Mouse (Mus musculus) limb, embryonic 12.5 days (tissue): ENCODE results near the gene Serpinb1c. TPM values are rescaled to one million over a fixed set of nuclear protein-coding genes. Genes with fewer than 3 reads are reported as not detected.
"Not testable (repeated sequence)": the region's sequence is repeated elsewhere in the genome, so short reads cannot be mapped to it uniquely, and the experiment has no call there.

Source experiments
- ATAC-seq: fragments of 200-750 bp; cut with Nextera tagmentation; 2 replicates; pipeline ENCODE4 v1.8.0; 2017; ENCODE audit warnings: low read depth, moderate TSS enrichment; ENCODE audit not compliant: insufficient number of reproducible peaks, insufficient read depth, low FRiP score, low TSS enrichment
- H3K27ac ChIP-seq: fragments of 300-500 bp; sonication (generic); 2 replicates; pipeline ENCODE4 v1.5.1; 2016; ENCODE audit warnings: mild to moderate bottlenecking, moderate library complexity
- H3K27me3 ChIP-seq: fragments of 300-500 bp; sonication (generic); 2 replicates; pipeline ENCODE4 v1.6.1; 2016; ENCODE audit warnings: mild to moderate bottlenecking, moderate library complexity
- H3K36me3 ChIP-seq: fragments of 300-500 bp; sonication (generic); 2 replicates; pipeline ENCODE4 v1.6.1; 2016; ENCODE audit warnings: mild to moderate bottlenecking, moderate library complexity
- H3K4me1 ChIP-seq: fragments of 300-500 bp; sonication (generic); replicated peaks from 2 replicates; pipeline ENCODE4 v1.6.1; 2016
- H3K4me2 ChIP-seq: fragments of 300-500 bp; sonication (generic); 2 replicates; pipeline ENCODE4 v1.6.1; 2016; ENCODE audit warnings: mild to moderate bottlenecking, moderate library complexity
- H3K4me3 ChIP-seq: fragments of 300-500 bp; sonication (generic); replicated peaks from 2 replicates; pipeline ENCODE4 v1.5.1; 2016; ENCODE audit warnings: mild to moderate bottlenecking
- H3K9ac ChIP-seq: fragments of 300-500 bp; sonication (generic); replicated peaks from 2 replicates; pipeline ENCODE4 v1.6.1; 2016; ENCODE audit warnings: mild to moderate bottlenecking, moderate library complexity
- H3K9me3 ChIP-seq: fragments of 300-500 bp; sonication (generic); 2 replicates; pipeline ENCODE4 v1.6.1; 2016; ENCODE audit warnings: mild to moderate bottlenecking, moderate library complexity
- WGBS: fragments of 180-500 bp; shearing (Covaris S2); methylation state at CpG from one replicate; pipeline ENCODE4 v1.1.7; 2016; 5-methylcytosine and 5-hydroxymethylcytosine counted together
- polyA plus RNA-seq: library from polyadenylated mRNA; unstranded; fragments of >200 nt; fragmentation: Nextera tagmentation; extraction: Ambion mirVana; gene quantifications from 2 replicates; pipeline ENCODE4 v1.2.1, GENCODE M21; 2016

The Serpinb1c gene
- polyA plus RNA-seq, 1 experiment from 2014 or later = not detected

- H3K4me1 ChIP-seq = no peaks in the 10 kb centered on the region
- H3K9ac ChIP-seq = no peak overlapping the region
- H3K27ac ChIP-seq = no peak overlapping the region
- no peaks in the 10 kb centered on the region for H3K27me3 ChIP-seq
- ATAC-seq = peak; percentile 90
- no peak overlapping the region for H3K4me3 ChIP-seq
- H3K9me3 ChIP-seq = no peaks in the 10 kb centered on the region
- no peaks in the 10 kb centered on the region for H3K36me3 ChIP-seq
- WGBS = 33% methylated on average over 8 of the region's 8 CpGs
- H3K4me2 ChIP-seq = no peak overlapping the region
These were observed 5.3 kb upstream of the Serpinb1c start for GRCm38 (mm10) chr13:32903211-32903873.

- Histone ChIP-seq H3K27ac (no peak overlapping the region), H3K4me3 (no peak overlapping the region), H3K9ac (no peak overlapping the region), H3K4me2 (no peak overlapping the region), H3K36me3 (no peaks in the 10 kb centered on the region), H3K27me3 (no peaks in the 10 kb centered on the region), H3K4me1 (no peaks in the 10 kb centered on the region), H3K9me3 (no peaks in the 10 kb centered on the region)
- peak; percentile 53; the same call in 1 of the 2 replicates for ATAC-seq
- 21% methylated on average over 4 of the region's 4 CpGs for WGBS
These were observed 4.5 kb upstream of the Serpinb1c start for GRCm38 (mm10) chr13:32902481-32903015.

DNA sequence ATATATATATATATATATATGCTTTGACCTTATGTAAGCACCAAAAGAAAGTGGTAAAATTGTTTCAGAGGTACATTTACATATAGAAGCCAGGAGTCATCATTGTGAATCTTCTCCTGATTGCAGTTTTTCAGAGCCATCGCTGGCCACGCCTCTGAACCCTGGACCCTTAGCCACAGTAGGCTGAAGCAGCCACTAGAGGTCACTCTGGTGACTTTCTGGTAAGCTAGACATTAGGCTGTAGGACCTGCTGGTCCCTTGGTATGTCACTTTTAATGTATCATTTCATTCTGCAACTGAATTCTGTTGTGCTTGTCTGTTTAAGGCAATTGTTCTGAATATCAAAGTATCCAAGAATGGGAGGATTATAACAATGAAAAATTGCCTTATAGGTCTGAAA lies 2.6 kb upstream of the Serpinb1c start:
- H3K9me3 ChIP-seq = no peaks in the 10 kb centered on the region
- H3K4me2 ChIP-seq = no peak overlapping the region
- no peak for ATAC-seq
- H3K4me1 ChIP-seq = no peaks in the 10 kb centered on the region
- H3K27me3 ChIP-seq = no peaks in the 10 kb centered on the region
- 21% methylated on average over 2 of the region's 2 CpGs for WGBS
- H3K36me3 ChIP-seq = no peaks in the 10 kb centered on the region
- H3K9ac ChIP-seq = no peak overlapping the region
- no peak overlapping the region for H3K4me3 ChIP-seq
- no peak overlapping the region for H3K27ac ChIP-seq

DNA sequence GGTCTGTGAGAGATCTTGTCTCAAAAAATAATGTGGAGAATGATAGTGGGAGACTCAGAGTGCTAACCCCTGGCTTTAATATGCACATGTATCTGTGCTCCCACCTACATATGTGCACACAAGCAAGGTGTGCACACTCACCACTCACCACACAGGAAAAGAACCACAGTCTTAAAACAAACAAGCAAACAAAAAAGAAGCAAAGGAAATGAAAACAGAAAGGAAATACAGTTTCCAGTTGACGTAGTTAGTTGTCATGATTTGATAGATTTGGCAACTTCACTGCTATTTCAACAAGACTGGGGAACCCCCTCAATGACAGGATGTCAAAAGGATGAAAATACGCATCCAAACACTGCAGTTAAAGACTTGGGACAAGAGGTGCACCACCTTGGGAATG lies 1.1 kb upstream of the Serpinb1c start:
- H3K9me3 ChIP-seq, H3K36me3 ChIP-seq, ATAC-seq, H3K4me3 ChIP-seq, H3K4me2 ChIP-seq, H3K9ac ChIP-seq, H3K27ac ChIP-seq, H3K4me1 ChIP-seq, H3K27me3 ChIP-seq: not testable (repeated sequence)
- WGBS = 87% methylated on average over 2 of the region's 2 CpGs

DNA sequence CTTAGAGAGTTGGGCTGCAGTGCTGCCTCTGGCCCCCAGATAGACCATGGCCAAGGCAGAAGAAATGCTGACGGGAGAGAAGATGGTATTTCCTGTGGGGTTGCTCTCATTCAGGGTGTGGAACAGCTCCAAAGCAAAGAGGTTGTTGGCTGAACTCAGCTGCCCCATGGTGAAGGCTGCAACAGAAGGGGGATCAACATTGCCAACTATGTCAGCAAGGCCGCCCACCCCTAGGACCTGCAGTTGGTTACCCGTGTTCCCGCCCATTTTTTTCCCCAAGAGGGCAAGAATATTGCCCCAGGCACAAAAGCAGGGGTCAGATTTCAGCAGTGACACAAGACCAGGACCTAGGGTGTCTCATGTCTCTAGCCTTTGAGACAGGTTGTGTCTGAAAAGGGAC lies 1.1 kb downstream of the Serpinb1c start:
- no peak overlapping the region for H3K4me3 ChIP-seq
- H3K9me3 ChIP-seq = no peaks in the 10 kb centered on the region
- H3K4me1 ChIP-seq = no peaks in the 10 kb centered on the region
- ATAC-seq = no peak
- H3K27me3 ChIP-seq = no peaks in the 10 kb centered on the region
- no peak overlapping the region for H3K9ac ChIP-seq
- no peaks in the 10 kb centered on the region for H3K36me3 ChIP-seq
- no peak overlapping the region for H3K4me2 ChIP-seq
- WGBS = 75% methylated on average over 4 of the region's 4 CpGs
- H3K27ac ChIP-seq = no peak overlapping the region

- Histone ChIP-seq H3K4me1 (no peaks in the 10 kb centered on the region), H3K36me3 (no peaks in the 10 kb centered on the region), H3K27ac (no peak overlapping the region), H3K9me3 (no peaks in the 10 kb centered on the region), H3K9ac (no peak overlapping the region), H3K27me3 (no peaks in the 10 kb centered on the region), H3K4me3 (no peak overlapping the region), H3K4me2 (no peak overlapping the region)
- no peak for ATAC-seq
These were observed 13.3 kb downstream of the Serpinb1c start for GRCm38 (mm10) chr13:32884755-32885154.

GRCm38 (mm10) chr13:32873862-32874261 lies 24.1 kb downstream of the Serpinb1c start:
- 73% methylated on average over 1 of the region's 1 CpGs for WGBS
- Histone ChIP-seq H3K36me3 (no peaks in the 10 kb centered on the region), H3K27ac (no peak overlapping the region), H3K4me1 (no peaks in the 10 kb centered on the region), H3K9me3 (no peaks in the 10 kb centered on the region), H3K9ac (no peak overlapping the region), H3K4me2 (no peak overlapping the region), H3K27me3 (no peaks in the 10 kb centered on the region), H3K4me3 (no peak overlapping the region)
- ATAC-seq = no peak

GRCm38 (mm10) chr13:32868843-32869242 lies 29.2 kb downstream of the Serpinb1c start:
- H3K4me2 ChIP-seq = no peak overlapping the region
- no peaks in the 10 kb centered on the region for H3K36me3 ChIP-seq
- no peak overlapping the region for H3K4me3 ChIP-seq
- H3K27ac ChIP-seq = no peak overlapping the region
- H3K4me1 ChIP-seq = no peaks in the 10 kb centered on the region
- no peak for ATAC-seq
- WGBS = 80% methylated on average over 5 of the region's 5 CpGs
- H3K9ac ChIP-seq = no peak overlapping the region
- H3K9me3 ChIP-seq = no peaks in the 10 kb centered on the region
- H3K27me3 ChIP-seq = no peaks in the 10 kb centered on the region

- H3K9me3 ChIP-seq, H3K27me3 ChIP-seq, ATAC-seq, H3K4me2 ChIP-seq, H3K36me3 ChIP-seq, H3K27ac ChIP-seq, H3K4me1 ChIP-seq, H3K9ac ChIP-seq, H3K4me3 ChIP-seq: not testable (repeated sequence)
- WGBS = 85% methylated on average over 4 of the region's 4 CpGs
These were observed 29.8 kb downstream of the Serpinb1c start for GRCm38 (mm10) chr13:32868233-32868632.

DNA sequence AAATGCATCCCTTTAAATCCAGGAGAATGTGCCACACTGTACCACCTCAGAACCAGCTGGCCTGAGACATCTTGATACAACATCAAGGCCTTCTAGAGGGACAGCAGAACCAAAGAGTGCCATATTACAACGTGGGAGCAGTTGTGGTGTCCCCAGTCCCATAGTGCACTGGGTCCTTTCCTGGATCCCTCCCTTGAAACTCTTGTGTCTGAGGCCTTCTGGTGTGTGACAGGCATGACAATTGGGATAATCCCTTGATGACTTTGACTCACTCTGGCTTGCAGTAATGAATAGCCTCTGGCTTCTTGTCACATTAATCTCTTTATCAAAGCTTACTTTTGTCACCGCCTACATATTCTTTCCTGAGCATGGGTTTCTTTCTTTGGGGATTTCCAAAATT lies 31.0 kb downstream of the Serpinb1c start:
- Histone ChIP-seq H3K9me3 (no peaks in the 10 kb centered on the region), H3K36me3 (no peaks in the 10 kb centered on the region), H3K4me2 (no peak overlapping the region), H3K4me3 (no peak overlapping the region), H3K27ac (no peak overlapping the region), H3K27me3 (peaks cover 7% of the 10 kb centered on the region; the same call in 1 of the 2 replicates), H3K4me1 (no peaks in the 10 kb centered on the region), H3K9ac (no peak overlapping the region)
- 63% methylated on average over 2 of the region's 2 CpGs for WGBS
- no peak for ATAC-seq

DNA sequence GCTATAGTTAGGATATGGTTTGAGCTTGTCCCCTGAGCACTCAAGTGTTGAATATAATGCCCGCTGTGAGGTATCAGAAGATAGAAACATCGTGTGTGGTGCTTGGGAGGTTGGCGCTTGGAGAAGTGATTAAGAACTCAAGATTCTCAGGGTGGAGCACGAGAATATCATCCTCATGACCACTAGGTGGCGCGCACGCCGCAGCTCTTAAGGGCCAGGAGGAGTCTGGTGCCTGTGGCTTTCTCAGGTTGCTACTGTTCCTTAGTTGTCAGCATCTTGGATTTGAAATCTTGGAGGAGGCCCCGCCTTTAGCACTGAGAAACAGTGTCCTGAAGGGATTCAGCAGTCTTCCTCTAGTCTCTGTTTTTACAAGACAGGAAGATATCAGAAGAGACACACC lies 31.5 kb downstream of the Serpinb1c start:
- no peaks in the 10 kb centered on the region for H3K36me3 ChIP-seq
- no peak overlapping the region for H3K27ac ChIP-seq
- no peaks in the 10 kb centered on the region for H3K9me3 ChIP-seq
- peaks cover 7% of the 10 kb centered on the region; the same call in 1 of the 2 replicates for H3K27me3 ChIP-seq
- 8% methylated on average over 9 of the region's 9 CpGs for WGBS
- no peak overlapping the region for H3K4me2 ChIP-seq
- no peak overlapping the region for H3K4me3 ChIP-seq
- H3K9ac ChIP-seq = no peak overlapping the region
- no peak for ATAC-seq
- H3K4me1 ChIP-seq = no peaks in the 10 kb centered on the region

DNA sequence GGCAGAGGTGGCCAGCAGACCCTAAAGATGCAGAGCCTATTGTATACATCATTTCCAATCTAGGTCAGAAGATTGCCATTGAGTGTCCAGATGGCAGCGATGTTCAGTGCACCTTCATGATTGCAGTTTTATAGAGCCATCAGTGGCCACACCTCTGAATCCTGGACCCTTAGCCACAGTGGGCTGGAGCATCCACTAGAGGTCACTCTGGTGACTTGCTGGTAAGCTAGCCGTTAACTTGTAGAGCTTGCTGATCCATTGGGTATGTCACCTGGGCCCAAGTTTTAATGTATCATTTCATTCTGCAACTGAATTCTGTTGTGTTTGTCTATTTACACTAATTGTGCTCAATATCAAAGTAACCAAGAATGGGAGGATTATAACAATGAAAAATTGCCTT lies 32.4 kb downstream of the Serpinb1c start:
- no peak overlapping the region for H3K27ac ChIP-seq
- ATAC-seq = no peak

More for the DNA sequence above, 32.4 kb downstream of the Serpinb1c start:
- H3K4me1 ChIP-seq = no peaks in the 10 kb centered on the region
- H3K9ac ChIP-seq = no peak overlapping the region
- no peak overlapping the region for H3K4me3 ChIP-seq
- no peaks in the 10 kb centered on the region for H3K9me3 ChIP-seq
- no peak overlapping the region for H3K4me2 ChIP-seq
- 54% methylated on average over 2 of the region's 2 CpGs for WGBS
- no peaks in the 10 kb centered on the region for H3K36me3 ChIP-seq
- H3K27me3 ChIP-seq = peaks cover 7% of the 10 kb centered on the region; the same call in 1 of the 2 replicates
